In genomic region chr11:90667325-90667724, GRCm38 (mm10) we compare ENCODE assay signal across 13 mouse cellular contexts.
"Had no signal": no experiment of that assay in that cellular context is flagged by ENCODE, and none has a peak within 500 bp of the region (broad histone marks: within the 10 kb centered on the region; RNA-seq: fewer than 3 reads in every experiment).

No protein-coding gene starts in this region.

- DNase-seq: kidney, adult 11 months; kidney, adult 9 months; kidney, postnatal 36 days; thymus, adult 2 months; thymus, postnatal 25 days had no signal

- H3K36me3 ChIP-seq: limb, embryonic 10.5 days; midbrain, embryonic 15.5 days; neural tube, embryonic 12.5 days had no signal

- H3K4me3 ChIP-seq: hindbrain, embryonic 13.5 days; layer of hippocampus, adult 2 months; limb, embryonic 10.5 days; midbrain, embryonic 15.5 days; neural tube, embryonic 12.5 days had no signal

- H3K27me3 ChIP-seq: hindbrain, embryonic 13.5 days; megakaryocyte, embryonic 14.5 days; midbrain, embryonic 15.5 days; neural tube, embryonic 12.5 days had no signal

- H3K9ac ChIP-seq: hindbrain, embryonic 13.5 days; midbrain, embryonic 15.5 days; neural tube, embryonic 12.5 days had no signal

- H3K9me3 ChIP-seq: hindbrain, embryonic 13.5 days; limb, embryonic 10.5 days; megakaryocyte, embryonic 14.5 days; midbrain, embryonic 15.5 days; neural tube, embryonic 12.5 days had no signal

- H3K4me2 ChIP-seq: hindbrain, embryonic 13.5 days; midbrain, embryonic 11.5 days; midbrain, embryonic 15.5 days; neural tube, embryonic 12.5 days had no signal

- H3K27ac ChIP-seq: hindbrain, embryonic 13.5 days; midbrain, embryonic 15.5 days; neural tube, embryonic 12.5 days had no signal

- ATAC-seq: hindbrain, postnatal 0 days; midbrain, embryonic 15.5 days had no signal
